Comparison of ENCODE assay signal across 10 mouse cellular contexts in genomic region chr12:80082730-80083129, GRCm38 (mm10). TPM values are rescaled to one million over a fixed set of nuclear protein-coding genes. Genes with fewer than 3 reads are reported as not detected.
DNase-seq lines count a peak whose midpoint lies in the region; ATAC-seq and TF ChIP-seq lines count a peak whose summit lies in the region.
"Had no signal": no experiment of that assay in that cellular context is flagged by ENCODE, and none has a peak within 500 bp of the region (broad histone marks: within the 10 kb centered on the region; RNA-seq: fewer than 3 reads in every experiment).

No protein-coding gene starts in this region.

- no peak overlapping the region for H3K4me2 ChIP-seq in heart, embryonic 11.5 days
- no peak overlapping the region for H3K4me2 ChIP-seq in lung, postnatal 0 days (replicated peaks; ENCODE audit: low read depth, low read length)
- no peak overlapping the region for H3K4me2 ChIP-seq in stomach, embryonic 16.5 days (ENCODE audit: low read depth, low read length)
- H3K4me2 ChIP-seq: midbrain, embryonic 12.5 days had no signal

- TF ChIP-seq EP300 in lung, postnatal 0 days (IDR thresholded peaks at IDR 0.05), result no peak

- WGBS in heart, embryonic 11.5 days (ENCODE audit: insufficient replicate concordance), result 67% methylated on average over 4 of the region's 4 CpGs
- WGBS in lung, postnatal 0 days, result 96% methylated on average over 4 of the region's 4 CpGs
- WGBS in stomach, embryonic 16.5 days, result 88% methylated on average over 4 of the region's 4 CpGs

- DNase-seq in heart, postnatal 10 days, result no peak
- DNase-seq in lung, postnatal 0 days (ENCODE audit: low spot score), result no peak
- DNase-seq in lung, adult 18-20 months, result no peak
- peak; percentile 71 for DNase-seq in liver
- DNase-seq in cerebellum, adult 9-11 months, result no peak
- DNase-seq in gastrocnemius, postnatal 4 days (ENCODE audit: low spot score in 2 of 2), result no peak
- DNase-seq: layer of hippocampus, postnatal 36 days had no signal

- no peaks in the 10 kb centered on the region for H3K36me3 ChIP-seq in heart, embryonic 11.5 days (ENCODE audit: control insufficient read depth, insufficient read depth, low read length)
- H3K36me3 ChIP-seq in lung, postnatal 0 days (ENCODE audit: insufficient read depth, low read length), result no peaks in the 10 kb centered on the region
- H3K36me3 ChIP-seq in stomach, embryonic 16.5 days (ENCODE audit: control insufficient read depth, insufficient read depth, low read length), result no peaks in the 10 kb centered on the region
- H3K36me3 ChIP-seq: midbrain, embryonic 12.5 days had no signal

- no peak for ATAC-seq in heart, embryonic 11.5 days (replicated peaks; ENCODE audit: insufficient number of reproducible peaks, low FRiP score, low TSS enrichment)
- ATAC-seq in lung, postnatal 0 days, result no peak
- ATAC-seq in stomach, embryonic 16.5 days (ENCODE audit: insufficient read depth, low FRiP score), result no peak; the same call in 1 of the 2 replicates

- peaks cover 26% of the 10 kb centered on the region for H3K4me1 ChIP-seq in heart, embryonic 11.5 days (ENCODE audit: control insufficient read depth, insufficient read depth, low read length)
- peaks cover 17% of the 10 kb centered on the region; the same call in 1 of the 2 replicates for H3K4me1 ChIP-seq in lung, postnatal 0 days (ENCODE audit: insufficient read depth, low read depth, low read length)
- peaks cover 24% of the 10 kb centered on the region for H3K4me1 ChIP-seq in stomach, embryonic 16.5 days (ENCODE audit: control insufficient read depth, insufficient read depth, low read length)

- H3K27ac ChIP-seq in heart, embryonic 11.5 days (ENCODE audit: low read depth, low read length), result peak overlapping the region; percentile 85
- H3K27ac ChIP-seq in lung, postnatal 0 days (ENCODE audit: low read length), result peak overlapping the region; percentile 58; the same call in 1 of the 2 replicates
- H3K27ac ChIP-seq in stomach, embryonic 16.5 days (ENCODE audit: low read length), result peak overlapping the region; percentile 86
- H3K27ac ChIP-seq: midbrain, embryonic 12.5 days had no signal

- H3K4me3 ChIP-seq in heart, embryonic 11.5 days (ENCODE audit: low read depth, low read length), result no peak overlapping the region
- H3K4me3 ChIP-seq in lung, postnatal 0 days (ENCODE audit: low read depth, low read length), result no peak overlapping the region
- H3K4me3 ChIP-seq in stomach, embryonic 16.5 days (replicated peaks; ENCODE audit: low read length), result no peak overlapping the region
- H3K4me3 ChIP-seq: midbrain, embryonic 12.5 days had no signal

- H3K9ac ChIP-seq in heart, embryonic 11.5 days (ENCODE audit: low read depth, low read length), result no peak overlapping the region
- no peak overlapping the region for H3K9ac ChIP-seq in lung, postnatal 0 days (replicated peaks; ENCODE audit: low read depth)
- H3K9ac ChIP-seq in stomach, embryonic 16.5 days (ENCODE audit: low read length), result no peak overlapping the region
- H3K9ac ChIP-seq: midbrain, embryonic 12.5 days had no signal

- TF ChIP-seq CTCF in lung, postnatal 0 days (IDR thresholded peaks at IDR 0.05), result peak; percentile 50

- no peaks in the 10 kb centered on the region for H3K9me3 ChIP-seq in heart, embryonic 11.5 days (replicated peaks; ENCODE audit: control insufficient read depth, low read length)
- H3K9me3 ChIP-seq in lung, postnatal 0 days (ENCODE audit: low read length), result no peaks in the 10 kb centered on the region
- no peaks in the 10 kb centered on the region for H3K9me3 ChIP-seq in stomach, embryonic 16.5 days (replicated peaks; ENCODE audit: control insufficient read depth, low read length)
- H3K9me3 ChIP-seq: midbrain, embryonic 12.5 days had no signal

- intact Hi-C loops in heart, postnatal 10 days (cut with DNase I), result loop anchor here (2.0 kb wide), 1 partner anchor 20 kb away; no protein-coding TSS in a partner anchor

- no peaks in the 10 kb centered on the region for H3K27me3 ChIP-seq in heart, embryonic 11.5 days (ENCODE audit: control insufficient read depth, insufficient read depth, low read length)
- no peaks in the 10 kb centered on the region for H3K27me3 ChIP-seq in lung, postnatal 0 days (replicated peaks; ENCODE audit: insufficient read depth, low read length)
- no peaks in the 10 kb centered on the region for H3K27me3 ChIP-seq in stomach, embryonic 16.5 days (ENCODE audit: control insufficient read depth, insufficient read depth, low read length)
- H3K27me3 ChIP-seq: midbrain, embryonic 12.5 days had no signal

RNA-seq across cellular contexts. Expression of gene Zfp36l1, which starts 30.1 kb away (rescaled TPM):
- polyA plus RNA-seq in heart, embryonic 11.5 days (2014; fragmentation: Nextera tagmentation; extraction: Ambion mirVana), result 133 and 144 TPM in 2 replicates
- total RNA-seq in heart, postnatal 10 days (2021), result 100 to 1,000 TPM; 126 to 152 TPM
- polyA plus RNA-seq in lung, postnatal 0 days (2015; fragmentation: Nextera tagmentation; extraction: Ambion mirVana), result 123 and 145 TPM in 2 replicates
- 137 and 140 TPM in 2 replicates for polyA plus RNA-seq in stomach, embryonic 16.5 days (2015; fragmentation: Nextera tagmentation; extraction: Ambion mirVana)
- total RNA-seq in gastrocnemius, postnatal 4 days (2021), result 100 to 1,000 TPM; 132 to 157 TPM
